Mouse (Mus musculus) skeletal muscle tissue, adult 2 months (tissue): Measurements from ENCODE around the gene Foxi1.

Source experiments
- DNase-seq: peaks from one replicate; pipeline ENCODE4 v3.0.0-alpha.2; 2012; ENCODE audit warnings: low read depth, low spot score

The Foxi1 gene

GRCm38 (mm10) chr11:34158916-34159315 lies 49.0 kb downstream of the Foxi1 start:
- no peak for DNase-seq

GRCm38 (mm10) chr11:34155235-34155634 lies 52.7 kb downstream of the Foxi1 start:
- DNase-seq = no peak
